Mouse (Mus musculus) left cerebral cortex, postnatal 10 days (tissue): Measurements from ENCODE around the gene Bub1. TPM values are rescaled to one million over a fixed set of nuclear protein-coding genes. Genes with fewer than 3 reads are reported as not detected.
A peak's percentile ranks its signal among the peaks of the same experiment; 100 is the strongest.

Experiments
- DNase-seq, 2 experiments: peaks; one replicate each; pipeline ENCODE4 v3.0.0; 2021 to 2022; ENCODE audit warnings: low spot score in 2 of 2, mixed read lengths in 1 of 2; ENCODE audit errors: extremely low spot score in 1 of 2
- intact Hi-C: fragments of 180-260 bp; cut with DNase I; formaldehyde crosslinking; loops from one replicate; pipeline ENCODE4 v1.15.1; 2025
- total RNA-seq, 2 experiments: library from RNA; stranded (reverse); gene quantifications; 2 replicates each; pipeline ENCODE4 v1.2.3; 2021

Gene Bub1
- total RNA-seq: 1 to 10 TPM; 1.2 to 2.3 TPM

DNA sequence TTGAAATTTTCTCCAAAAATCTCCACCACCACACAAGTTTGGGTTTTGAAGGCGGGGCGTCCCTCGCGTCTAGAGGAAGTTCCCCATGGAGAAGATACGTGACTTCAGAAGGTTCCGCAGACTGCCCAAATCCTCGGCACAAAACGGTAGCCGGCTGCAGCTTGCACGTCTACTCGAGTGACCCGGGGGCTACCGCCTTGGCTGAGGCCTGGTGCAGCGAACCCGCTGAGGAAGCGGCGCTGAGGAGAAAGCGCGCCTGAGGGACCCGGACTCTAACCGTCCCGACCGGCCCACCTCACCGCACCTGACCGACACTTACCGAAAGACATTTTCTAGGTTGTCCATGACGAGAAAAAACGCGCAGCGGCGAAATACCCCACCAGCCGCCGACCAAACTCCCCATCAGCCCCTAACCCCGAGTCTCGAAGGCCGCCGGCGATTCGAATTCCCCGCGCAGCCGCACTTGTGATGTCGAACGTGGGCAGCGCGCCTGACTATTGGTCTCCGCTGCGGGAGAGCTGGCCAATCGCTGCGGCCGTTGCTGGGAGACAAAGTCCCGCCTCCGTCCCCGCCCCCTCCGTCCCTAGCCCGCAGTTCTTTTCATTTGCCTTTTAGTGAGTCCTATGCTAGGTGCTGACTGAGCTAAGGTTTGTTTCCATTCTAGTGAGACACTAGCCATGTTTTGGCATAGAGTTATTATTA is at the start of gene Bub1:
Bub1 (minus strand) TSS at position 465 of the 702 bp plus-strand sequence.
- intact Hi-C loops: no loop called here
- peak; percentile 94 to 98 for DNase-seq

DNA sequence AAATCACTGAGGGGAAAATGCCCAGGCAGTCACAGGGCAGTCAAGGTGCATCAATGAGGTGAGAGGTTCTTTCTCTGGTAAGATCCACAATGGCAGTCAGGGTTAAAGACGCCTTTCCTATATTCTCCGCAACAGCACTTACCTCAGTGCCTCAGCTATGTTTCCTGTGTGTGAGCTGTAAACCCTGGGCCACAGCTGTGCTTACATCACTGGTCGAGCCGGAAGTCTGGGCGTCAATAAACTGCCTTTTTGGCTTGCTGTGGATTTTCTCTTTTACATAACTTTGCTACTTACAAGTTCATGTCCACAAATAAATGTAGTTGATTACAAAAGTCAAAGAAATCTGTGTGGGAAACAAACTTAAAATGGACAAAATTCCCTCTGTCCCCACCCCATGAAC is 49.4 kb upstream of the Bub1 start:
- intact Hi-C loops: no loop called here
- no peak for DNase-seq

DNA sequence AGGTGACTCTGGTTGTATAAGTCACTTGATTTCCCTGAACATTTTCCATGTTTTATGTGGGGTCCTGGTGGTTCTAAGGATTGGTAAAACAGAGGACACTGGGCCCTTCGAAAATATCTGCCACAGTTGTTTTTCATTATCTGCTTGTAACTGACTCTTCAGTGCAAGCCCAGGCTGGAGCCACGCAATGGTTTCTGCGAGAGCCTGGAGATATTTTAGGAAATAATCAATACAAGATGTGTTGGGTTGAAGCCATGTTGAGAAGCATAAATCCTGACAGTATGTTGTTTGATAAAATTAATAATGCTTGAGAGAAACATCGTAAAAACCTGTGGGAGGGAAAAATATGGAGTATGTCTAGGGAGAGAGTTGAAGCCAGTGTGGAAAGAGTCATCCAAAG is 32.7 kb upstream of the Bub1 start:
- intact Hi-C loops: no loop called here
- no peak for DNase-seq

DNA sequence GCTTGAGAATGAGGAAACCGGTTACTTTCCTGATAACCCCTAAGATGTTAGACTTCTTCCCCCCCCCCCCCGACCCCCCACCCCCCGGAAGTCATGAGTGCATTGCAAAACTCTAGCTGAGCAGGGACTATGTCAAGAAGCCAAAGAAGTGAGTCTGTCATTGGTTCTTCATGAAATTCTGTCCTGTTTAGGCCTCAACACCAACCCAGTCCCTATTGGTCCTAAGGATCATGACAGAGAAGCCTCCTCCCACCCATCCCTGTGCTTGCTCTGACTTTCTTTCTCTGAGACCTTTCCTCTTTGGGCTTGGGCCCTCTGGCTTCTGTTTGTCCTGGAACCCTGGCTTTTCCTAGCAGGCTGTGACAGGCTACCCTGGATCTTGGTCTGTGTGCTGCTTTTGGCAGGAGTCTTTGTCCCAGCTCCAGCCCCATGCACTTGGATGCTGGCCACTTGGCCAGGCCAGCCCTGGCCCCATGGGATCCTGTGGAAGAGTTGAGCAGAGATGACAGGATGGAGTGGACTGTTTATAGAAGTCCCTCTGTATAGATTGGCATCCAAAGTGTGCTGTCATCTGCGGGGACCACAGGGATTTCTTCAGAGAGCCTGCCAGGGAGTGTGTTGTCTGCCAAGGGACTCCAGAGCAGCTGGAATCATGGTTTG is 22.8 kb upstream of the Bub1 start:
- intact Hi-C loops: no loop called here
- DNase-seq: peak; percentile 53 to 83

DNA sequence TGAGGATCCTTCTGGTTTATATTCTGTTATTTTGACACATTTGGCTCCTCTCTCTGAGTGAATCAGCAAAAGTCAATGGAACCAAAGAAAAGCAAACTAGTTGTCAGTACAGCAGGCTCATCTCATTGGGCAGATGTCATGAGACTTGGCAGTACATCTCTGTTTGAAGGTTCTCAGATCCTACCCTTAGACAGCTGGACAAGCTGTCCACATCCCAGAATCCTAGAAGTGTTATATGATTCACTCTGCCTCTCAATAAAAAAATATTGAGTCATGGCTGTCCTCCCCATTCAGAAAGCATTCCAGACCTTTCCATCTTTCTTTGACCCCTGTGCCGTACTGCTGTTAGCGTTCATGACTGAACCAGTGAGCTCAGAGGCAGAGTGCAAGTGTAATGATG is 18.7 kb upstream of the Bub1 start:
- DNase-seq: no peak
- intact Hi-C loops: no loop called here

DNA sequence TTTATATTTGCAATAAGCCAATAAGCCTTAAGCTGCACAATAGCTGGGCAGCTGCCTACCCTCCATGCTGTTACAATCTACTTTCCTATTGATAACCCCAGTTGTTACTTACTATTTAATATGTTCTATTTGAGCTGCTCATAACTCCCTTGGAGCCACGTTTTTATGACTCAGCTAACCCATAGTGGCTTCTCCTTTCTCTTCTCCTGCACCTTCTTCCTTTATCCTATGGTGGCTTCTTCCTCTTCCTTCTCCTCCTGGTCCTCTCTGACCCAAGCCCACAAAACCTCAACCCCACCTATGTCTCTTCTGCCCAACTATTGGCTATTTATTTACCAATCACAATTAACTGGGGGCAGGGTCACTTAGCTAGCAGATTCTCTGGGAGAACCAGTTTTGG is 14.9 kb upstream of the Bub1 start:
- no peak for DNase-seq
- intact Hi-C loops: loop anchor here (10.0 kb wide), 1 partner anchor 242 kb away; no protein-coding TSS in a partner anchor

DNA sequence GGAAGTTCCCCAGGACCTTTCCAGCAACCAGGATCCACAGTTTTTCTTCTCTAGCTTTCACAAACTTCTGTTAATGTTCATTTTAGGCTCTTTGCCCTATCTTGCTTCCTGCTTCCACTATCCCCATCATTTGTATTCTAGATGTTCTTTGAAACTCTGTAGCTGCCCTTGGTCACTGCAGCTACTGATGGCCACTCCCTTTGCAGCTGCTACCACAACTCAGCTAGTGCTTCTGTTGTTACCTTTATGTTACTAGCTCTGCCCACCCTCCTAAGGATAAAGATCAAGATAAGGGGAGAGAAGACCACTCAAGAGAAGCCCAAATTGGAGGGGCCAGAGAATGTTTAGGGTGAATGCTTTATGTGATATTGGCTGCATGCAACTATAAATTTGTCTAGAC is 14.3 kb upstream of the Bub1 start:
- no peak for DNase-seq
- intact Hi-C loops: loop anchor here (10.0 kb wide), 1 partner anchor 241 kb away; no protein-coding TSS in a partner anchor

DNA sequence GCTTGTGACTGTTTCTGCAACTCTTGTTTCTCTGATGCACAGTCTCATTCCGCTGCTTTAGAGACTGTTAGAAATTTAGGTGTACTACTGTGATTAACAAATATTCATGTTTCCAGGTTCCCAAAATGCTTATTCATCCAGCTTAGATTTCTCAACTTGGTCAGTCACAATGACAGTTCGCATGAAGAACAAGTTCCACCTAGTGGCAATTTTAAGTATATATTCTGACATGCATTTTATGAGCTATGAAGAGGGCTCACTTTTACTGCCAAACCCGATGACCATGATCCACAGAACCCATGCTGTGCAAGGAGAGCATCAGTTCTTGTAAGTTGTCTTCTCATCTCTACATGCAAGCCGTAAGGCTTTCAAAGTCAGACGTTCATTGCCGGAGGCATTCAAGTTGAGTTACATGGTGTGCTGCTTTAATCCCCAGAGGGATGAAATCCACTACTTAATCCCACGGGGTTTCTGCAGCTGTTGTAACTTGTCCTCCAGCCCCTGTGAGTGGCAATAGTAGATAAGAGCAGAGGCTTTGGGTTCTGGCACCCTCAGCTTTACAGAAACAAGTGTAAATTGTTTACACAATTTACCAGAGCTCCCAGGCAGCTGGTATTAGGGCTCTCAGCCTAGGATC is 13.8 kb upstream of the Bub1 start:
- intact Hi-C loops: loop anchor here (10.0 kb wide), 1 partner anchor 241 kb away; no protein-coding TSS in a partner anchor
- no peak for DNase-seq

DNA sequence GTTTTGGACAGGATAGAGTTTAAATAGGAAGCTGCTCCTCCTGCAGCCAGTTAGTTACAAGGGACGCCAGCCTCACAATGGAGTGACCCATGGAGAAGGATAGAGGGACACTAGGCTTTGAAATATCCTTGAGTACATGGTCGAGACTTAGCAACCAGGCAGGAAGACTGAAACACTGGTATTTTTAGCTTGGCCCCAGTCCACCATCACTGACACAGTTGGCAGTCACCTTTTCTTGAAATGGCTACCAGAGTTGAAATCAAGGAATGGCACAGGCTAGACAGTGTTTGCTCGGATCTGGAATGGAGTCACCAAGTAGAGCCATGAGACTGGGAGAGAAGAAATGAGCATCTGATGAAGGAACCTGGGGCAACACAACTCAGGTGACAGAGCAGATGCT is 10.8 kb upstream of the Bub1 start:
- DNase-seq: no peak
- intact Hi-C loops: loop anchor here (10.0 kb wide), 1 partner anchor 238 kb away; no protein-coding TSS in a partner anchor

DNA sequence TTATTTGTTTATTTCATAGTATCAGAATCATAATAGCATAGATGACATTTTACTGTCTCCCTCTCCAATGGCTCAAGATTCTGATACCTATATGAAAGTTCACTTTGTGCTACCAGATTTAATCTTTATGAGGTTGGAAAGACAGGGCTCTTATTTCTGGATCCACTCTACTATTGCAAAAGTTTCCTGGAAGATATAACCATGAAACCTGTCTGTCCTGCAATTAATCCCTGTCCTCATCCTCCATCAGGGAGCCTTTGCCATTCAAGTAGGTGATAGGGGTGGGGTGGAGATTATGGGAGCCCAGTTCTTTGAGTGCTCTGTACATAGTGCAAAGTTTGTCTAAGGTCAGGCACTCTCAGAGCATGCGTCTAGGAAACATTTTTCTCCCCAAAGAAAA is 9.7 kb upstream of the Bub1 start:
- intact Hi-C loops: loop anchor here (10.0 kb wide), 1 partner anchor 237 kb away; no protein-coding TSS in a partner anchor
- DNase-seq: no peak

DNA sequence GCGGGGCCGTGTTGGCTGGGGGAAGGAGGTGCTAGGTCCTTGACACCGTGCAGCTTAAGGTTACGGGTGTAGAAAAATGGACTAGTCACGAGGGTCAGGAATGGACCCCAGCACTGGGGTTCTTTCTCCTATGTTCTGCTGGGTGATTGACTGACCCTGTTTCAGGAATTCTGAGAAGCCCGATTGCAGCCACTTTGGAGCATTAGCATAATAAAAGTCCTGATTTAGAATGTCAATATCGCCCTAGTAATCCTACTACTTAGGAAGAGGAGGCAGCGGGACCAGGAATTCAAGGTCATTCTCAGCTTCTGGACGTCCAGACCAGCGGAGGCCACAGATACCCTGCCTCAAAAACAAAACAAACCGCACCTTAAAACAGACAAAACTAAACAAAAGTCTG is 7.8 kb upstream of the Bub1 start:
- no peak for DNase-seq
- intact Hi-C loops: no loop called here

DNA sequence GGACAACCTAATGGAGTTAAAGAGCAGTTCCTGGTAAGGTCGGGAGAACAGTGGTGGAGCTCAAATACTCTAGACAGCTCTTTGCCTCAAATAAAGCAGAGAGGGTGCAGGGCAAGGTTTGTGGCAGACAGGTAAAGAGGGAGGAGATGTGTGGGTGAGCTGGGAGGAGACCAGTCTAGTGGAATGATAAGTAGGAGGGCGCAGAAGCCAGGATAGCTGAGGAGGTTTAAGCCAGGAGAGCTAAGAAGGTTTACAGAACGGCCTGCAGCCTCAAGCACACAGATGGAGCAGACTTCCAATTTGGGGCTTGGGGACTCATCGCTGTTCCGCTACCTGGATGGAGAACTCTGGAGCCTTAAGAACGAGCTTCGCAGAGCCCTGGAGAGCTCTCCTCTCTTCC is 6.9 kb upstream of the Bub1 start, which contains the start of gene Acoxl:
Acoxl (plus strand) TSS at position 301 of the 400 bp plus-strand sequence.
- intact Hi-C loops: no loop called here
- DNase-seq: no peak

DNA sequence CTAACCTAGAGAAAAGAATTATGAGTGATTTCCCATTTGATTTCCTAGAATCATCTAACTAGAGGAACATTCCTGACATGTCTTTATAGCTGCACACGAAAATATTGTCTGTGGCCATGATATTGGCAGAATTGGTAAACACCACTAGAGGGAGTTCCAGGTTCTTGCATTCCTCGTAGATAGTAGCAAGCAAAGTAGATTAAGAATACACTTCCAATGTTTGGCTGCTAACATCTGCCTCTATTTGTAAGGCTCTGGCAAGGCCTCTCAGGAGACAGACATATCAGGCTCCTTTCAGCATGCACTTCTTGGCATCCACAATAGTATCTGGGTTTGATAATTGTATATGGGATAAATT is 1.1 kb upstream of the Bub1 start:
- no peak for DNase-seq
- intact Hi-C loops: no loop called here

DNA sequence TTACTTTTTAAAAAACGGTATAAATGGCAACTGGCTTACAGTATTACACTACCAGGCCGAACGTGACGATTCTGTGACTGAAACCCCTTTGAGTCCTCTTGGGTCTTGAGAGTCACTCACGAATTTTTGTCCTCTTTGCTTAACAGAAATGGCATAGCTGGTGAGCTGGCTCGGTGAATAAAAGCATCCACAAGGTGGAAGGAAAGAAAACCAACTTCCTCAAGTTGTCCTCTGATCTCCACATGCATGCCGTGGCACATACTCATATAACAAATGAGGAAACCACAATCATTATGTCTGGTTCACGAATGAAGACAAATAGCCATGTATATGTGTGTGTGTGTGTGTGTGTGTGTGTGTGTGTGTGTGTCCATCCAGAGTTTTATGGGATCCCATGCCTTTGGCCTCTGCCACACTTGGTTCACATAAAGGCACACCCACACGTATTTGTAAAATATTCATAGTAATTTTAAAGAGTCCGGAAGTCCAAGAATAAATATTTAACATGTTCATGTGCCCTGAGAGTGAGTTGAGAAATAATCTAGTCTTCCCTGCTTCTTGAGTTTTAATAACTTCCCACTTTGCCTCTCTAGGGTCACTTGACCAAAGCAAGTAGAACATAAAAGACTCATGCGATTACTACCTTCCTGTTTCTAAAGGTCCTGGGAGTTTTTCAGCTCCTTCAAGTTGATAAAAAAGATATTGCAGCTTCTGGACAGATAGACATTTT is 603 bp upstream of the Bub1 start:
- no peak for DNase-seq
- intact Hi-C loops: no loop called here

DNA sequence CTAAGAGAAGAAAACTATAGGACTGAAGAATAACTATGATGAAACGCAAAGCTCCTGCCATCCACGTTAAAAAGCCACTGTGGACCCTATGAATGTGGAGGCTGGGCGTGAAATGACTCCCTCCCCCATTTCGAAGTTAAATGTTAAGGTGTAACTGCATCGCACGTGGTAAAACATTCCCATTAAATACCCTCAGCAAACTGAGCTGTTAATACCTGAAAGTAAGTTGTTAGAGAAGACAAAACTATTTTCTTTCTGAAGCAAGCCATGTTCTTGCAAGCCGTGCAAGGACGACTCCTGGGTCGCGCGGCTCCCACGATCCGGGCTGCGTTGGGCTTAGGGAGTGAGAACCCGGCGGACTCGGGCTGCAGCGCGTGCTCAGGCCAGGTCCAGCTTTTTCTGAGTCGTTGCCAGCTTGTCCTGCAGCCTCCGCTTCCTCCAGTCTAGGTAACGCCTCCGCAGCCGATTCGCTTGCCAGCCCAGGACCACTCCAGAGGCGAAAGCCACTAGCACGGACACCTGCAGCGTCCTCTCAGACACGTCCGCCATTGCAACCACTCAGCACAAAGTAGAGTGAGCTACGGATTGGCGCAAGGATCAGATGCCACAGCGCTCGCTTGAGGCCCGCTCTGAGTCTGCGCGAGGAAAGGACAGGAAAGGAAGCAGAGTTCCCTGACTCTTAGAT is 39.6 kb downstream of the Bub1 start, which contains the start of gene Mtln:
Mtln (minus strand) TSS at position 570 of the 685 bp plus-strand sequence.
- intact Hi-C loops: no loop called here
- peak; percentile 90 to 91 for DNase-seq

DNA sequence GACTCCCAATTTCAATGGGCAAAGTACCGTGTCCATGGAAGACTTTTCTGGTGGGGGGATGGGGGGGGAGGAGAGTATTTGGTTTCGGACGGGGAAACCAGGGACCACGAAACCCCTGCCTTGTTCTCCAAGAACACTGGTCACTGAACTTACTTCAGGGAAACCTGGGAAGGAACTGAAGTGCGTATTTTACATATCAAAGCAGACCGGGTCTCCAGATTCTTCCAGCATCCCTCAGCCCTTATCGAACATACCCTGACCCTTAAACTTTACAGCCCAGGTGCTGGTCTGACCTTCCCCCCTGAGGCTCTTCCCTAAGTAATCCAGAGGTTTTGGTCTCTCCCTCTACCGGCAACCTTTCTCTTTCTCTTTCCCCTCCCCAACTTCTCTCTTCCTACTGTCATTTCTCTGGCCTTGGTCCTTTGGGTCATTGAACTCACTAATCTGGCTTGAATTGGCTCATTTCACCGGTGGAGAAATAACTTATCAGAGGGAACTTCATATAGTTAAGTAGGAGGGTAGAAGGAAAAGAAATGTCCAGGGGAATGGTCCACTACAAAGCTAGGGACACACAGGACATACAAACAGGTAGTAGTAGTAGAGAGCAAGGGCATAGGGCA is 41.9 kb downstream of the Bub1 start:
- no peak for DNase-seq
- intact Hi-C loops: no loop called here

DNA sequence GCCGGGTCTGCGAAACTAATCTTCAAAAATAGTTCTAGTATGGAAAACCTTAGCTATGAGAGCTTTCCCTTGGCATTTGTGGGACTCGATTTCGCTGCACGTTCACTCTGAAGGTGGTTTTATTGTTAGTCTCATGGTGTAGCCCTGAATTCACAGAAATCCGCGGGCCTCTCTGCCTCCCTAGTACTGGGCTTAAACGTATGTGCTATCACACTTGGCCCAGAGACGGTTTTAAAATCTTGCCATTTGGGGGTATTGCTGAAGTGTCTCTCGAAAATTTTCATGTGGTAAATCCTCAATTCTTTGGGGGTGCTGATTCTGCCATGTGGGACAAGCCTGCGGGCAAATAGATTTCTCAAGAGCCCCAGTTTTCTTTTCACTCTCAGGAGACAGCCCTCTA is 42.5 kb downstream of the Bub1 start:
- DNase-seq: no peak
- intact Hi-C loops: no loop called here

DNA sequence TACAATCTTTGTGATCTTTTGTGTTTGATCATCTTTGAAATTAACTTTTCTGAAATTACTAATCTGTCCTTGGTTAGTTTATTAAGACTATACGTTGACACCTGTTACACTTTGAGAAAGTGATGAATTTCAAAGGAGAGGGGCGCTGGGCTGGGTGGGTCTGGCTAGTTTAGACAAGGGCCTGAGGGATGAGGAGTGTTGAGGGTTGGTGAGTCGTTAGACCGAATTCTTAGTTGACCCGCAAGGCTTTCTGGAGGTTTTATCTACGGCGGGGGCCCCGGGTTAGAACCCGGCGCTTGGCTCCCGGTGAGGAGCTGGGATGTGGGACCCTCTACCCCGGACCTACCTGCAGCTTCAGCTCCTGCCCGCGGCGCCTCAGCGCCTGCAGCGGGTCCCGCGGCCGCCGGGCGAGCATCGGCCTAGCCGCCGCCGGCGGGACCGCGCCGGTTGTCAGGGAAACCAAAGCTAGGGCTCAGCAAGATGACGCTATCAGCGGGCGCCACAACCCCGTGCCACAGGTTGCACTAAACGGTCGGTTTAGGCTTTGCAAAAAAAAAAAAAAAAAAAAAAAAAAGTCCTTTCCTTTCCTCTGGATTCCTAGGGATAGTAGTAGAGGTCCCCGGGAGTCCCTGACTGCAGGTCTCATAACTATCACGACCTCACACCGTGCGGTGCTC is 43.1 kb downstream of the Bub1 start, which contains the start of gene Nphp1:
Nphp1 (minus strand) TSS at position 458 of the 677 bp plus-strand sequence.
- intact Hi-C loops: no loop called here
- peak; percentile 79 to 93 for DNase-seq
